Mouse (Mus musculus): Measurements from ENCODE around the gene 4930550L24Rik.

The 4930550L24Rik gene

GRCm38 (mm10) chrX:58909060-58909459 is at the start of gene 4930550L24Rik:
TSS of gene 4930550L24Rik (plus strand) at chrX:58909360.
- no peak for DNase-seq

GRCm38 (mm10) chrX:58900753-58901152 is 8.4 kb upstream of the 4930550L24Rik start:
- no peak for DNase-seq

GRCm38 (mm10) chrX:58967969-58968368 is 58.8 kb downstream of the 4930550L24Rik start:
- DNase-seq, result peak; percentile 11

Data from retina, postnatal 1 day (tissue).